Mouse (Mus musculus): ENCODE results near the gene Atp4b. TPM values are rescaled to one million over a fixed set of nuclear protein-coding genes. Genes with fewer than 3 reads are reported as not detected.

Gene Atp4b
- polyA plus RNA-seq, 1 experiment from 2014 or later = not detected

GRCm38 (mm10) chr8:13373151-13373662 lies 23.4 kb downstream of the Atp4b start:
- no peak overlapping the region for H3K27ac ChIP-seq (ENCODE audit: low read depth)
- WGBS (ENCODE audit: insufficient replicate concordance) = 75% methylated on average over 8 of the region's 8 CpGs
- DNase-seq = no peak
- no peak for ATAC-seq
- H3K4me2 ChIP-seq (ENCODE audit: low read depth, low read length) = no peak overlapping the region
- TF ChIP-seq CTCF (IDR thresholded peaks at IDR 0.05; ENCODE audit: low read depth) = no peak
- TF ChIP-seq EP300 (IDR thresholded peaks at IDR 0.05; ENCODE audit: low read depth) = no peak
- H3K4me3 ChIP-seq (ENCODE audit: low read depth, low read length) = no peak overlapping the region
- H3K27me3 ChIP-seq (ENCODE audit: insufficient read depth, low read length) = no peaks in the 10 kb centered on the region
- no peaks in the 10 kb centered on the region for H3K9me3 ChIP-seq (ENCODE audit: low read length)
- peaks cover 77% of the 10 kb centered on the region for H3K36me3 ChIP-seq (replicated peaks; ENCODE audit: insufficient read depth, low read length)
- H3K4me1 ChIP-seq (ENCODE audit: insufficient read depth) = no peaks in the 10 kb centered on the region
- no peak overlapping the region for H3K9ac ChIP-seq (replicated peaks)

DNA sequence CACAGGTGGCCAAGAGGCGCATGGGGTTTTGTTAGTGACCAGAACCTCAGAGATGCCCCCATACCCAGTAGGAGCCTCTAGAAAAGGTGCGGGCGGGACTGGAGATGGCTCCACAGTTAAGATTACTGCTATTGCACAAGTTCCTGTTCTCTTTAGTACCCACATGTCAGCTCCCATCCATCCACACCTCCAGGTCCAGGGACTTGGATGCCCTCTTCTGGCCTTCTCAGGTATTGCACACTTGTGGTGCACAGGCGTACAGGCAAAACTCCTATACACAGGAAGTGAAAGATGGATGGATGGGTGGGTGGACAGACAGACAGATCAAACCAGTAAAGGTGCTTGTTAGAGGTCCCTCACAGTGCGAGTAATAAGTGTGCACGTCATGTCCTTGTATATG lies 34.8 kb downstream of the Atp4b start:
- Histone ChIP-seq H3K4me1 (ENCODE audit: insufficient read depth) (no peaks in the 10 kb centered on the region), H3K4me3 (ENCODE audit: low read depth, low read length) (no peak overlapping the region), H3K9me3 (ENCODE audit: low read length) (no peaks in the 10 kb centered on the region), H3K27ac (ENCODE audit: low read depth) (0 out of 2 replicates have a peak overlapping the region, but pooled peaks have one; percentile 34), H3K9ac (replicated peaks) (no peak overlapping the region), H3K36me3 (replicated peaks; ENCODE audit: insufficient read depth, low read length) (peaks cover 94% of the 10 kb centered on the region), H3K27me3 (ENCODE audit: insufficient read depth, low read length) (no peaks in the 10 kb centered on the region), H3K4me2 (ENCODE audit: low read depth, low read length) (no peak overlapping the region)
- ATAC-seq (0 out of 2 replicates have a peak, but pooled peaks have one; percentile 35), DNase-seq (peak; percentile 67)
- TF ChIP-seq CTCF (IDR thresholded peaks at IDR 0.05; ENCODE audit: low read depth) (peak; percentile 71), EP300 (IDR thresholded peaks at IDR 0.05; ENCODE audit: low read depth) (no peak)
- WGBS (ENCODE audit: insufficient replicate concordance) = 88% methylated on average over 6 of the region's 6 CpGs

- Histone ChIP-seq H3K27ac (ENCODE audit: low read depth) (peak overlapping the region; percentile 35), H3K36me3 (replicated peaks; ENCODE audit: insufficient read depth, low read length) (peaks cover 94% of the 10 kb centered on the region)
- WGBS (ENCODE audit: insufficient replicate concordance) = 66% methylated on average over 7 of the region's 7 CpGs
These were observed 36.4 kb downstream of the Atp4b start for GRCm38 (mm10) chr8:13360213-13360612.

DNA sequence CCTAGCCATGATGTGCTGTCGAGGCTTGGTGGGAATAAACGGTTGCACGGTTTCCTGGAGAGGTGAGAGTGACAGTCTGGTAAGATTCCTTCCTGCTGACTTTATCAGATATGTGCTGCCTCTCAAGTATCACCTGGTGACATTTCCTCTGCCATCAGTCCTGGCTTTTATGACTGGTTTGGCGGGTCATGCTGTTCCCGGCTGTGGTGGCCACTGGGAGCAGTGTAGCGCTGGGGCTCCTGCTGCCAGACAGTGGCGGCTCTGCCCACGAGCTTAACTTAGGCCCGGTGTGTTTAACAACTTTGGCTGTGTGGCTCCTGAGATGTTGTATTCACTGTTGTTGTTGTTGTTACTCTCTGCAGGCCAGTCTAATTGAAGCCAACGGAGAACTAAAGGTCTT lies 39.9 kb downstream of the Atp4b start:
- no peak for DNase-seq
- no peak for ATAC-seq
- no peaks in the 10 kb centered on the region for H3K9me3 ChIP-seq (ENCODE audit: low read length)

More at GRCm38 (mm10) chr8:13360213-13360612, 36.4 kb downstream of the Atp4b start:
- Histone ChIP-seq H3K27me3 (ENCODE audit: insufficient read depth, low read length) (no peaks in the 10 kb centered on the region), H3K4me1 (ENCODE audit: insufficient read depth) (0 out of 2 replicates have a peak, but pooled peaks cover 1% of the 10 kb centered on the region), H3K9me3 (ENCODE audit: low read length) (no peaks in the 10 kb centered on the region), H3K4me2 (ENCODE audit: low read depth, low read length) (peak overlapping the region; percentile 15; the same call in 1 of the 2 replicates), H3K9ac (replicated peaks) (no peak overlapping the region), H3K4me3 (ENCODE audit: low read depth, low read length) (no peak overlapping the region)
- no peak for ATAC-seq
- TF ChIP-seq CTCF (IDR thresholded peaks at IDR 0.05; ENCODE audit: low read depth) = no peak
- TF ChIP-seq EP300 (IDR thresholded peaks at IDR 0.05; ENCODE audit: low read depth) = no peak
- DNase-seq = no peak

GRCm38 (mm10) chr8:13356221-13356620 lies 40.4 kb downstream of the Atp4b start:
- 76% methylated on average over 6 of the region's 6 CpGs for WGBS (ENCODE audit: insufficient replicate concordance)
- Histone ChIP-seq H3K4me1 (ENCODE audit: insufficient read depth) (peaks cover 31% of the 10 kb centered on the region), H3K9me3 (ENCODE audit: low read length) (no peaks in the 10 kb centered on the region), H3K4me2 (ENCODE audit: low read depth, low read length) (no peak overlapping the region), H3K9ac (replicated peaks) (no peak overlapping the region), H3K4me3 (ENCODE audit: low read depth, low read length) (no peak overlapping the region), H3K27me3 (ENCODE audit: insufficient read depth, low read length) (no peaks in the 10 kb centered on the region), H3K36me3 (replicated peaks; ENCODE audit: insufficient read depth, low read length) (peaks cover 70% of the 10 kb centered on the region), H3K27ac (ENCODE audit: low read depth) (no peak overlapping the region)
- TF ChIP-seq EP300 (IDR thresholded peaks at IDR 0.05; ENCODE audit: low read depth) = no peak
- TF ChIP-seq CTCF (IDR thresholded peaks at IDR 0.05; ENCODE audit: low read depth) = no peak
- no peak for ATAC-seq
- DNase-seq = no peak

More for the DNA sequence above, 39.9 kb downstream of the Atp4b start:
- peaks cover 75% of the 10 kb centered on the region for H3K36me3 ChIP-seq (replicated peaks; ENCODE audit: insufficient read depth, low read length)
- WGBS (ENCODE audit: insufficient replicate concordance) = 66% methylated on average over 10 of the region's 10 CpGs
- no peak for TF ChIP-seq EP300 (IDR thresholded peaks at IDR 0.05; ENCODE audit: low read depth)
- no peak for TF ChIP-seq CTCF (IDR thresholded peaks at IDR 0.05; ENCODE audit: low read depth)
- H3K4me2 ChIP-seq (ENCODE audit: low read depth, low read length) = no peak overlapping the region
- no peak overlapping the region for H3K9ac ChIP-seq (replicated peaks)
- no peak overlapping the region for H3K27ac ChIP-seq (ENCODE audit: low read depth)
- H3K4me3 ChIP-seq (ENCODE audit: low read depth, low read length) = no peak overlapping the region
- H3K27me3 ChIP-seq (ENCODE audit: insufficient read depth, low read length) = no peaks in the 10 kb centered on the region
- H3K4me1 ChIP-seq (ENCODE audit: insufficient read depth) = peaks cover 26% of the 10 kb centered on the region

DNA sequence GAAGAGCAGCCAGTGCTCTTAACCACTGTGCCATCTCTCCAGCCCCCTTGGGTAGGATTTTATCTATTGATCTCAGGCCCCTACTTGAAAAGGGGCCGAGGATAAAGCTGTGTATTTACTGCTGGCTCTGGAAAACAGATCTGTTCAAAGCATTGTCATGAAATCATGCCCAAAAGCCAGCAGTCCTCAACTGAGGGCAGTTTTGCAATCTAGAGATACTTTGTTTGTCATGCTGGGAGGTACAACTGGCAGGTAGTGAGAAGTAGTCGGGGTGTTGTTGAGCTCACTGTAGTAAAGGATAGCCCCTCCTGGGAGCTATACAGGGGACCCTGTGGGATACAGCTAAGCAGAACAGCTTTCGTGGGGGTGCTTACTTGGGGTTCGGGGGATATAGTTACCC lies 42.7 kb downstream of the Atp4b start:
- Histone ChIP-seq H3K36me3 (replicated peaks; ENCODE audit: insufficient read depth, low read length) (peaks cover 71% of the 10 kb centered on the region), H3K9ac (replicated peaks) (no peak overlapping the region; the same call in 1 of the 2 replicates), H3K9me3 (ENCODE audit: low read length) (no peaks in the 10 kb centered on the region), H3K4me1 (ENCODE audit: insufficient read depth) (peaks cover 41% of the 10 kb centered on the region), H3K4me2 (ENCODE audit: low read depth, low read length) (0 out of 2 replicates have a peak overlapping the region, but pooled peaks have one; percentile 13), H3K27ac (ENCODE audit: low read depth) (peak overlapping the region; percentile 87), H3K27me3 (ENCODE audit: insufficient read depth, low read length) (no peaks in the 10 kb centered on the region), H3K4me3 (ENCODE audit: low read depth, low read length) (no peak overlapping the region)
- peak; percentile 64 for ATAC-seq
- TF ChIP-seq CTCF (IDR thresholded peaks at IDR 0.05; ENCODE audit: low read depth) (no peak), EP300 (IDR thresholded peaks at IDR 0.05; ENCODE audit: low read depth) (no peak)
- DNase-seq = no peak
- 50% methylated on average over 4 of the region's 4 CpGs for WGBS (ENCODE audit: insufficient replicate concordance)

All from liver, postnatal 0 days (tissue).